Mouse (Mus musculus) lung, postnatal 14 days (tissue): ENCODE measurements around the gene Hcn1.

ENCODE experiments used
- DNase-seq: peaks from one replicate; pipeline ENCODE4 v3.0.0; 2021

Hcn1 gene

DNA sequence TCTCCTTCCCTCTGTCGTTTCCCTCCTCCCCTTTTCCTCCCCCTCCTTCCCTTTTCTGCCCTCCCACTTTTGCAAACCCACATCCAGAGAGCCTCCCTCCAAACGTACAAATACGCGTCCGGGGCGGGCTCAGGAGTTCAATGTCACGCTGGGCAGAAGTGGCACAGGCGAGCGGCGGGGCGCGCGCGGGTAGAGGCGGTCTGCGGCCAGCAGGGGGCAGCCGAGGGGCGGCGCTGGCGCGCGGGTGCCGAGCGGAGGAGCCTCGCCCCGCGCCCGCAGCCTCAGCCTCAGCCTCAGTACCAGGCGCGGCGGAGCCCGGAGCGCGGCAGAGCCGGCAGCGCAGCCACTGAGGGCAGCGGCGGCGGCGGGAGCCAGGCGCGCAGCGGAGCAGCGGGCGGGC lies at the start of gene Hcn1:
Gene Hcn1, plus strand, starts transcription at position 140 of the 400 bp plus-strand sequence.
- DNase-seq = peak; percentile 54

DNA sequence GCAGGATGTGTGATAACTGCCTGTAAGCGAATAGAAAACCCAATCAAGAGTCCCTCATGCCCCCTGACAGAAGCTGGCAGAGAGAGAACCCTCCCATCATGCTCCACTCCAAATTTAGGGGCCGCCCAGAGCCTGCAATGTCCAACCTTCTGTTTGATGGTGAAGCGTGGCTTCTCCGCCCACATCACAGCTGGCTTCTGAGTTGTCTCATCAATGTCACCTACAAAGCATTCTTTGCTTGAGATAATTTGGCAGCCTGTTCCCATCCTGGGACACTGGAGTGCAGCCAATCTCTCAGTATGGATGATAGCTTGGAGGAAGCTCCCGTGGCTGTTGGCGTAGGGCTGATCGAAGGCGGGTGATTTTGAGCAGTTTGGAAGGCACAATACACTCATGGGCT lies 34.9 kb upstream of the Hcn1 start:
- peak; percentile 21 for DNase-seq

DNA sequence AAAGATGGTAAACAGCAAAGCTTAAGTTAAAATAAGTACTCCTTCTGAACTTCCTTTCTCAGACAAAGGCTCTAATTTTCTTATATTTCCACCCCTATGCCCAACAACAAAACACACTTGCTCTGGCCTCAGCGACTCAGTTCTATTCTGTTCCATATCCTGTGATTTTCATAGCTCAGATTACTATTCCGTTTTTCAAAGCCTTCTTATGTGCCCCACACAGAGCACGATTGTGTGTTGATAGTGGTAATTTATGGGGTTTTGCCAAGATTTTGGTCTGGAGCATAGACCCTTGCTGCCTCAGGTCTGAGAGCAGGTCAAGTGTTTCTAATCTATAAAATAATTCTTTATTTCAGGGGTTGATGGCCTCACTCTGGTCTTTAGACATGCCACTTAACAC lies 30.4 kb upstream of the Hcn1 start:
- no peak for DNase-seq

- no peak for DNase-seq
Measured at GRCm38 (mm10) chr13:117594494-117595182, 7.5 kb upstream of the Hcn1 start.

- DNase-seq = no peak
Measured at GRCm38 (mm10) chr13:117595183-117595532, 7.0 kb upstream of the Hcn1 start.

GRCm38 (mm10) chr13:117601331-117601965 lies 672 bp upstream of the Hcn1 start:
- no peak for DNase-seq

GRCm38 (mm10) chr13:117602617-117603358 lies 668 bp downstream of the Hcn1 start:
- DNase-seq = no peak

GRCm38 (mm10) chr13:117603421-117603820 lies 1.3 kb downstream of the Hcn1 start:
- no peak for DNase-seq

GRCm38 (mm10) chr13:117604073-117604472 lies 2.0 kb downstream of the Hcn1 start:
- peak; percentile 41 for DNase-seq

DNA sequence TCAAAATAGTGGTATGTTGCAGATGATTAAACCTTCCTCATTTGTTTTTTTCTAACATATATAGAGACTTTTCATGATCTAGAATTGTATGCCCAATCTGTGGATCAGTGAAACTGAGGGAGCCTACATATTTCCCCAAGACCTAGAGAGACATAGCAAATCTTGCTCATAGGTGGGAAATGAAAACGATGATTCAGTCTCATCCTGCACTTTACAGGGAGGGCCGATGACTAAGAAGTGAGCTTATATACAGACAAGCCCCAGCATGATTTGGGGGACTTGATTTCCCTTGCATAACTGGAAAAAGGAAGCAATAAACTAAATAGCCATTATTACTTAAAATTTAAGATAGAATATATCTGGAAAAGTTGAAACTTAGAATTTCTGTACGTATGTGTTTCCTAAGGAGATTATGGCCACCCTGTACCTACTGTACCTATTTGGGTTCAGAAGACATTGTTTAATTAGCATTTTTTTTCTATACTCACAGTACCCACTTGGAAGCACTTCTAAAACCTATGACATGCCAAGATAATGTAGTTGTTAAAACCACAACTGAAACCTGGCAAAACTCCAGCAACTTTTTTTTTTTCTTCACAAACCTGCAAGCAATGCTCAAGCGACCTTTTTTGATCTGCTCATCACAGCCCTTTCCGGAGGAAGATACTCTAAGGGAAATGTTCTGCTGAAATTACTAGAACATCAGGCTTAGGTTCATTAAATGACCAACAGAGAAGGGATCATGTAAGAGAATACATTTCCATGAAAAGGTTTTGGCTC lies 3.0 kb downstream of the Hcn1 start:
- DNase-seq = no peak

DNA sequence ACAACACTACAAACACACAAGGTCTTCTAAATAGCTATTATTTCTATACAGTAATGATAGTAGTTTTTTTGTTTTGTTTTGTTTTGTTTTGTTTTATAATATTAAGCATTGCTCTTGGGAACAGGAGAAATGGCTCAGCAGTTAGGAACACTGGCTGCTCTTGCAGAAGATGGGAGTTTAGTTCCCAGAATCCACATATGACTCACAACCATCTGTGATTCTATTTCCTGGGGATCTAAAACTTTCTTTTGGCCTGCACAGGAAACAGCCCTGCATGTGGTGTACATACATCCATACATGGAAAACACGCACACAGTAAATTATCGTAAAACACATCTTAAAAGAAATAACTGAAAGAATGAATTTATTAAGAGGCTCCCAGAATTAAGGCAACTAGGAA lies 9.8 kb downstream of the Hcn1 start:
- no peak for DNase-seq

GRCm38 (mm10) chr13:117619544-117619943 lies 17.4 kb downstream of the Hcn1 start:
- no peak for DNase-seq

DNA sequence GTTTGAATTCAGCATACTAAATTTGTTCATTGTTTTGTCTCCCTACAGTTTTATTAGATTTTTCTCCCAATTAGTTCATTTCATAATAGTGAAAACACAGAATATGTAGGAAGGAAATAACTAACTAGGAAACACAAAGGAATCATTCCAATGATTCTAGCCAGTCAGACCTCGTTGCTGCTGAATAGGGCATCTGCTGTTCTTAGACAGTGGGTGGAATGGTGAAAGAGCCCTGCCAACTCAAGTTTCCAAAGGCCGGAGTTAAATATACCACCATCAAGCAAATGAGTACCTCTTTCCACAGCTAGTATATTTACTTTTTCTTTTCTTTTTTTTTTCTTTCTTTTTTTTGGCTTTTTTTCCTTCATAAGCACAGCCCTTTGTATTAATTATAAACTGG lies 55.4 kb downstream of the Hcn1 start:
- DNase-seq = no peak

- DNase-seq = no peak
Measured at GRCm38 (mm10) chr13:117658414-117659175, 56.5 kb downstream of the Hcn1 start.

GRCm38 (mm10) chr13:117659511-117659910 lies 57.4 kb downstream of the Hcn1 start:
- no peak for DNase-seq

GRCm38 (mm10) chr13:117662661-117663060 lies 60.5 kb downstream of the Hcn1 start:
- DNase-seq = no peak

DNA sequence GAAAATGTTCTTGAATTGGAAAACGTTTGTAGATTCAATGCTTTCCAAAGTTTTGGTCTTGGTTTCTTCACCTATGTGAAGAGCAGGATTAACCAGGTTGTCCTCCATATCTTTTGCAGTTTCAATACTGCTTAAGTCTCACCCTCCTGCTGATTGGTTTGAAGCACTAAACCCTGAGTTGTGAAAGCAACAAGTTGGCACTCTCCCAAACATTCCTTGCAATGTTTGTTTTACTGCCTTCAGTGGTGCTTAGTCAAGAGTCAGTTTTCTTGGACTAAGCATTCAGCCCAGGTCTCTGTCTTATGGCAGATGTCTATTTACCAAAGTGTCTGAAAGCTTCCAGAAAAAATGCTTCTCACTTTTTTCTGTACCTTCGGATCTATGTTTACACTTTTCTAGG lies 67.2 kb downstream of the Hcn1 start:
- DNase-seq = peak; percentile 19

GRCm38 (mm10) chr13:117671851-117672250 lies 69.7 kb downstream of the Hcn1 start:
- DNase-seq = no peak

GRCm38 (mm10) chr13:117676418-117676817 lies 74.3 kb downstream of the Hcn1 start:
- no peak for DNase-seq

DNA sequence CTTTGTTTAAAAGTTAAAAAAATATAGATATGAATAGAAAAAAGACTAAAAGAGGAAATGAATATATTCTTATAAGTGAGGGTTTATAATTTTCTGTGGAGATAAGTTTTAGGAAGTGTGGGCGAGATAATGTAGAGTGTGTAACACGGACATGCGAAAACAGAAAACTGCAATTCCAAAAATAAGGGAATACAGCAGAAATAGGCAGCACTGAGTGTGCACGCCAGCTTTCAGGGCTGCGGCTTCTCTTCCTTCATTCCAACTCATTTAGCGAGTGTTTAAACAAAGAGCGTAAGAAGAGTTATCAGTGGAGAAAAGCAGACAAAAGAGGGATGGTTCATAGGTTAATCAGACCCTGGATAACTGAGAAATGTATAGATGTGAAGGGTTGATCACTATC lies 85.5 kb downstream of the Hcn1 start:
- DNase-seq = no peak

- no peak for DNase-seq
Measured at GRCm38 (mm10) chr13:117694729-117695332, 92.7 kb downstream of the Hcn1 start.

DNA sequence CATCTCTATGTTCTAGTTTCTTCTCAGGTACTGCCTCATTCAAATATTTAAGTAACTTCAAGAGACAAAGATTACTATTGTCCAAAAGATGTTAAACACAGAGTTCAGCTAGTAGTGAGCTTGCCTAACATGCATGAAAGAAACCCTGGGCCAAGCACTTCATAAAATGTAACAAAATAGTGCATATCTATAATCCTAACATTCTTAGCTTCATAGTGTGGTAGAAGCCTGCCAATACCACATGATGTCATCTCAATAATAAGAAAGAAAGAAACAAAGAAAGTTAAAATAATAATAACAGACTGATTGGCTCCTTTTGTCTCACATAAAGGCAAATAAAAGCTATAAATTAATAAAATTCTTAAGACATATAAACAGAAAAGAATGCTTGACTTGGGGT lies 103.5 kb downstream of the Hcn1 start:
- DNase-seq = no peak
